Mouse (Mus musculus) liver, adult (tissue): ENCODE measurements around the gene Olfr223.
"Not testable (repeated sequence)": the region's sequence is repeated elsewhere in the genome, so short reads cannot be mapped to it uniquely, and the experiment has no call there.

ENCODE experiments used
- GATA4 ChIP-seq: IDR thresholded peaks from 2 replicates; pipeline ENCODE4 v1.6.1; 2014; ENCODE audit warnings: mild to moderate bottlenecking, low read length; ENCODE audit not compliant: insufficient replicate concordance

Gene Olfr223

GRCm38 (mm10) chr11:59611646-59612045 lies 18.6 kb upstream of the Olfr223 start:
- no peak for TF ChIP-seq GATA4

DNA sequence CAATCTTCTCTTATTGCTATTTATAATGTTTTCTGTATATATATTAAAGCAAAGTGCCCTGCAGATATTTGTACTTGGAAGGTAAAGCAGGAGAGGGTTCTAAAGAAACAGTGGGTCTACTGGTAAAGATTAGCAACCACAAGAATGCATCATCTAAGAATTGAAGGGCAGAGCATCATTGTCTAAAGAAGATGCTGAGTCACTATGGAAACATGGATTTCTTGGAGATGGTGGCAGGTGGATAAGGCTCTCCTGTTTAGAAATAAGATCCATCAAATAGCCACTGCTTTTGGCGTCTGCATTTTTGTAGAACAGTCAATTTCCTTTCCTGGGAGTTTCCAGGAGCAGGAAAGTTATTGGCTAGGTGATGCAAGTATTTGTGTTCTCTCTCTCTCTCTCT lies 9.2 kb upstream of the Olfr223 start:
- no peak for TF ChIP-seq GATA4

GRCm38 (mm10) chr11:59600872-59601271 lies 7.8 kb upstream of the Olfr223 start:
- TF ChIP-seq GATA4, result no peak

DNA sequence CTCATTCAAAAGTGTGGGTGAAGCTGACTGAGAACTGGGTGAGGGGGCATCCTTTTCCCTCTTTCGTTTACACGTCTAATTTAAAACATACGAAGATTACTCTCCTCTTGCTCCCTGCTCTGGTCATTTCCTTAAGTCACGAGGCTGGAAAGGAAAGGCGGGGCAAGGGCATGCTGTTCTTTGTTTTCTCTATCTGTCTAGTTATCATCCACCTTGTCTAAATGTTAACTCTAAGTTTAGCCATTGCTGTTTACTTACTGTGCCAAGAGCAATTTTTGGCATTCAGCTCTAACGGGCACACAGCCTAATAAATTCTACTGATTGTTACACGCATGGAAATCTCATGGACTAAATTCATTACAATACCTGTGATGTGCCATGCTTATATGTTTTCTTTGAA lies 6.1 kb upstream of the Olfr223 start:
- no peak for TF ChIP-seq GATA4

GRCm38 (mm10) chr11:59596950-59597349 lies 3.9 kb upstream of the Olfr223 start:
- TF ChIP-seq GATA4, result no peak

GRCm38 (mm10) chr11:59596091-59596490 lies 3.0 kb upstream of the Olfr223 start:
- TF ChIP-seq GATA4, result no peak

DNA sequence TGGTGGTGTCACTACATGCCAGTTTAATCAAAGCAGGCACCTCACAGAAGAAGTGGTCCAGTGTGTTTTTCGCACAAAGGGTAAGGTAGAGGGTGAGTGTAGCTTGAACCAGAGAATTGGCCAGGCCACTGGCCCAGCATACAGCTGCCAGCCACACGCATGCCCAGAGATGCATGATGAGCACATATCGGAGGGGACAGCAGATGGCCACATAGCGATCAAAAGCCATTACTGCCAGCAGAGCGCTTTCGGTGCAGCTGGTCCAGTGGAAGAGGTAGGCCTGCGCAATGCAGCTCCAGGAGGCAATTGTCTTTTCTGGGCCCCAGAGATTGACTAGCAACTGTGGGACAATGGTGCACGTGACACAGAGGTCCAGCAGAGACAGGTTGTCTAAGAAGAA lies 3.6 kb downstream of the Olfr223 start:
- TF ChIP-seq GATA4, result no peak

DNA sequence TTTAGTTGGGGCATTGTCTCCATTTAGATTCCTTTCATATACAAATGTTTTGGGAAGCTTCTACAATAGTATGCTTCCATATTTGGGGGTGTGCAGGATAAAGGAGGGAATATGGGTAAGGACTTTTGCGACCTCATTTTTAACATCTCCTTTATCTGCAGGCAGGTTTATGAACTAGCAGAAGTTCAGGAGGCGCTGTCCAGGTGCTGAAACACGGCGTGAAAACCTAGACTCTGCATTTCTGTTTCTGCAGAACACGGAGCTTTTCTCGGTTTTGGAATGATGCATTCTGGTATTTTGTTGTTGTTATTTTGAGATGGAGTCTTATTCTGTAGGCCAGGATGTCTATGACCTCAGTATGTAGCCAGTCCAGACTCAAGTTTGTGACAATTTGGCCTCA lies 8.6 kb downstream of the Olfr223 start:
- TF ChIP-seq GATA4, result no peak

- TF ChIP-seq GATA4, result not testable (repeated sequence)
Observed at GRCm38 (mm10) chr11:59576135-59576534, 17.0 kb downstream of the Olfr223 start, which contains the start of gene Olfr222. Olfr222 (minus strand) TSS chr11:59576235.

DNA sequence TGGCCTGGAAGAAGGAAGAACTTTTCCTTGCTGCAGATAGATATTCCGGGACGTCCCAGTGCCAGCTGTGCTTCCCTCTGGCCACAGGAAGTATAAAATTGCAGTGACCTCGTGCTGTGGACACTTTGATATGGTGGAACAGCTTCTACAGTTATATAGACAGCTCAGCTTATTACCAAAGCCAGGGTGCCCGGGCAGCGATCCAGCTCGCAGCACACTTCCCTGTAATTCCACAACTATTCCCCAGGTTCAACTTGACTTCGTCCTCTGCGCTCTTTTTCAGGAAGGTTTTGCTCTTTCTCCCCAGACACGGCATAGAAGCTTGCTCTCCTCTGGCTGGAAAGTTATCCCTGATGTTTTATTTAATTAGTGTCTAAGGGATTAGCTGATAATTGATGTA lies 17.4 kb downstream of the Olfr223 start:
- no peak for TF ChIP-seq GATA4

- TF ChIP-seq GATA4, result no peak
Observed at GRCm38 (mm10) chr11:59569306-59569705, 23.8 kb downstream of the Olfr223 start.

DNA sequence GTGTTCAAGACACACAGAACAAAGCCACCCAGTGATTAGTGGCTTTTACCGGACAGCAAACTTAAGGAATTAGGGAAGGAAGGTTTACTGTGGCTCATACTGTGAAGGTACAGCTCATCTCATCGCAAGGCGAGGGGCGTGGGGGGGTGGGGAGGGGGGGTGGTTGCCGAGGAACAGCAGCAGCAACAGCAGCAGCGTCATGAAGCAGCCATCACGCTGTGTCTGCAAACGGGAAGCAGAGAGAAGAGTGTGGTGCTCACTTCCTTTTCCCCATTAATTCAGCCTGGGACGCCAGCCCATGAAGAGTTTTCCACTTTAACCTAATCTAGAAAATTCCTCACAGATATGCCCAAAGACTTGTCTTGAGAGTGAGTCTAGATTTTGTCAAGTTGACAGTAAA lies 30.3 kb downstream of the Olfr223 start:
- TF ChIP-seq GATA4, result no peak

DNA sequence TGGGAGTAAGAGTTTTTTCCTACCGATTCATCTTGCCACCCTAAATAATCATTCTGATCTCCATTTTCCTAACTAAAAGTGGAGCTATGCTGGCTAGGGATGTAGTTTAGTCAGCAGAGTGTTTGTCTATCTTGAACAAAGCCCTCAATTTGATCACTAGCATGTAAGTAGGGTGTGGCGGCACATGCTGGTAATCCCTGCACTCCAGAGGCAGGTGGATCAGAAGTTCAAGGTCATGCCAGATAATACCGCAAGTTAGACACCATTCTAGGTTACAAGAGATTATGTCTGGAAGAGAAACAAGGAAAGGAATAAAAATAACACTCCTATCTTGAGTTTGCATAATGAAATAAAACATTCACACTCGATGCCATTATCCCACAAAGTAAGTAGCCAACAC lies 30.8 kb downstream of the Olfr223 start:
- TF ChIP-seq GATA4, result no peak

- no peak for TF ChIP-seq GATA4
Observed at GRCm38 (mm10) chr11:59560906-59561305, 32.2 kb downstream of the Olfr223 start.

- TF ChIP-seq GATA4, result no peak
Observed at GRCm38 (mm10) chr11:59554535-59554934, 38.6 kb downstream of the Olfr223 start.

DNA sequence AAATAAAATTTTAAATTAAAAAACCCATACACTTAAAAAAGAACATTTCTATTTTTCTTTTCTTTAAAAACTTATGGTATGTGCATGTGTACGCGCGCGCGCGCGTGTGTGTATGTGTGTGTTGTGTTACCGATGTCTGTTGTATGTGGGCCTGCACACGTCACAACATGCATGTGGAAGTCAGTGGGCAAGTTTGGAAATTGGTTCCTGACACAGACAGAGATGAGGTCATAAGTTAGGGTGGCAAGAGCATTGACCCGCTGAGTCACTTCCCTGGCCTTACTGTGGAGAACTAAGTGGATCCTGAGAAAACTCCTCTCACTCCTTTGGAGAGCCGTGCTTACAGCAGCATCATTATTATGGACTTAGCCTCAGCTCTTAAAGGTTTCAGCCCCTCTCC lies 39.0 kb downstream of the Olfr223 start:
- no peak for TF ChIP-seq GATA4

DNA sequence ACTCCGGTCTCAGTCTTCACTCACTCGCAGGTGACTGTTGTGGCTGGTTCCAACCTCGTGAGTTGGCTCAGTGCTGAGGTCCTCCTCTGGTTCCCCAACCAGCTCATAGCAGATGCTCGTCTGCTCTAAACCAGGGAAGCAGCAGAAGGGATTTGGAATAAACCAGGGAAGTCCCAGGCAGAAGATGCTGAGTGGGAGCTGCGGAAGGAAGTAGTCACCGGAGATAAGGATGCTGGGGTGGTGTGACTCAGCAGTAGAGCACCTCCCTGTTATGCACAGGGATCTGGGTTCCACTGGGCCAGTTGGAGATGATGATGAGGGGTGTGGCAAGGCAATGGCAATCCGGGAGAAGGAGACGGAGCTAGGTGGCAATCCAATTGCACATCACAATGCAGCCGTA lies 49.1 kb downstream of the Olfr223 start:
- peak; percentile 30; the same call in 1 of the 2 replicates for TF ChIP-seq GATA4

DNA sequence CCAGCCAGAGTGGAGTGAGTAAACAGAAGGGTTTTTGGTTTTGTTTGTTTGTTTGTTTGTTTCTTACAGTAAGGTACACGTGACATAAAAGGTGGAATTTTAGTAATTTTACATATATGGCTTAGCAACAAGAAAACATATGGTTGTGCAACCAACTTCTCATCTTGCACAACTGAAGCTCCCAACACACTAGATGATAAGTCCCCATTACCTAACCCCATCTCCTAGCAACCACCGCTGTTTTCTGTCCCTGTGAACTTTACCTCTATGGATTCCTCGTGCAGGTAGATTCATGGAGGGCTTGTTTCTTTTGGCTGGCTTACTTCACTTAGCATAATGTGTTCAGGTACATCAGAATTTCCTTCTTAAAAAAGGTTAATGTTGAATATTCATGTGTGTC lies 49.7 kb downstream of the Olfr223 start:
- no peak for TF ChIP-seq GATA4
